Mouse (Mus musculus) heart, postnatal 25 days (tissue): ENCODE data around the gene Faiml. TPM values are rescaled to one million over a fixed set of nuclear protein-coding genes. Genes with fewer than 3 reads are reported as not detected.
A peak's percentile ranks its signal among the peaks of the same experiment; 100 is the strongest.

Experiments used
- DNase-seq: peaks from one replicate; pipeline ENCODE4 v3.0.0; 2022; ENCODE audit warnings: low spot score
- intact Hi-C: fragments of 180-260 bp; cut with DNase I; formaldehyde crosslinking; loops from one replicate; pipeline ENCODE4 v1.15.1; 2025
- total RNA-seq, 2 experiments: library from RNA; stranded (reverse); gene quantifications; 2 replicates each; pipeline ENCODE4 v1.2.3; 2021

The Faiml gene
- not detected for total RNA-seq

- intact Hi-C loops = no loop called here
- no peak for DNase-seq
These were observed at the start of gene Faiml for GRCm38 (mm10) chr9:99237139-99237538. Faiml (minus strand) TSS chr9:99237239.

GRCm38 (mm10) chr9:99258891-99259290 is 21.9 kb upstream of the Faiml start:
- DNase-seq = no peak
- intact Hi-C loops = no loop called here

- DNase-seq = no peak
- intact Hi-C loops = no loop called here
These were observed 19.8 kb upstream of the Faiml start for GRCm38 (mm10) chr9:99256821-99257220.

- intact Hi-C loops = no loop called here
These were observed 19.2 kb upstream of the Faiml start for GRCm38 (mm10) chr9:99256206-99256605.

GRCm38 (mm10) chr9:99253861-99254260 is 16.8 kb upstream of the Faiml start:
- intact Hi-C loops = no loop called here
- DNase-seq = no peak

More at GRCm38 (mm10) chr9:99256206-99256605, 19.2 kb upstream of the Faiml start:
- no peak for DNase-seq

GRCm38 (mm10) chr9:99248906-99249305 is 11.9 kb upstream of the Faiml start:
- intact Hi-C loops = loop anchor here (10.0 kb wide), 1 partner anchor 634 kb away; no protein-coding TSS in a partner anchor
- no peak for DNase-seq

- intact Hi-C loops = loop anchor here (10.0 kb wide), 1 partner anchor 634 kb away; no protein-coding TSS in a partner anchor
- DNase-seq = no peak
These were observed 11.3 kb upstream of the Faiml start for GRCm38 (mm10) chr9:99248304-99248703.

GRCm38 (mm10) chr9:99243895-99244293 is 6.9 kb upstream of the Faiml start:
- DNase-seq = no peak
- intact Hi-C loops = loop anchor here (5.0 to 10.0 kb wide), 6 partner anchors 102 to 629 kb away; partner anchors contain the start of genes Faim, Mras and Pik3cb

GRCm38 (mm10) chr9:99243190-99243894 is 6.3 kb upstream of the Faiml start, which contains the start of gene Cep70:
Cep70 (plus strand) TSS chr9:99243367.
- intact Hi-C loops = loop anchor here (5.0 to 10.0 kb wide), 6 partner anchors 101 to 629 kb away; partner anchors contain the start of genes Faim, Mras and Pik3cb
- peak; percentile 88 for DNase-seq

GRCm38 (mm10) chr9:99242533-99243189 is 5.6 kb upstream of the Faiml start:
- DNase-seq = no peak
- intact Hi-C loops = loop anchor here (1.0 to 10.0 kb wide), 7 partner anchors 100 to 628 kb away; partner anchors contain the start of genes Faim, Mras and Pik3cb

GRCm38 (mm10) chr9:99242035-99242434 is 5.0 kb upstream of the Faiml start:
- no peak for DNase-seq
- intact Hi-C loops = loop anchor here (1.0 to 10.0 kb wide), 7 partner anchors 100 to 627 kb away; partner anchors contain the start of genes Faim, Mras and Pik3cb

GRCm38 (mm10) chr9:99240571-99240970 is 3.5 kb upstream of the Faiml start:
- intact Hi-C loops = loop anchor here (5.0 to 10.0 kb wide), 6 partner anchors 98 to 626 kb away; partner anchors contain the start of genes Faim, Mras and Pik3cb
- no peak for DNase-seq

GRCm38 (mm10) chr9:99239256-99239655 is 2.2 kb upstream of the Faiml start:
- intact Hi-C loops = no loop called here
- no peak for DNase-seq

- DNase-seq = no peak
- intact Hi-C loops = no loop called here
These were observed 1.2 kb upstream of the Faiml start for GRCm38 (mm10) chr9:99238276-99238675.

- intact Hi-C loops = no loop called here
- DNase-seq = no peak
These were observed 7.6 kb downstream of the Faiml start for GRCm38 (mm10) chr9:99229450-99229849.

- no peak for DNase-seq
These were observed 12.5 kb downstream of the Faiml start for GRCm38 (mm10) chr9:99224583-99224982.

GRCm38 (mm10) chr9:99221636-99222035 is 15.4 kb downstream of the Faiml start:
- intact Hi-C loops = no loop called here
- no peak for DNase-seq

More at GRCm38 (mm10) chr9:99224583-99224982, 12.5 kb downstream of the Faiml start:
- intact Hi-C loops = no loop called here

GRCm38 (mm10) chr9:99217999-99218719 is 18.9 kb downstream of the Faiml start:
- intact Hi-C loops = no loop called here
- no peak for DNase-seq

GRCm38 (mm10) chr9:99216182-99216581 is 20.9 kb downstream of the Faiml start:
- intact Hi-C loops = no loop called here
- no peak for DNase-seq

- no peak for DNase-seq
- intact Hi-C loops = no loop called here
These were observed 24.4 kb downstream of the Faiml start for GRCm38 (mm10) chr9:99212643-99213042.
